Mouse (Mus musculus): ENCODE data around the gene Sgms2. TPM values are rescaled to one million over a fixed set of nuclear protein-coding genes. Genes with fewer than 3 reads are reported as not detected.

The Sgms2 gene
- 0.09 to 0.27 TPM in 2 of 4 replicates, not detected in the others for total RNA-seq (2023)

GRCm38 (mm10) chr3:131491361-131491925, at the start of gene Sgms2:
Gene Sgms2, minus strand, starts transcription at chr3:131491411.

GRCm38 (mm10) chr3:131302452-131303319, 188.5 kb downstream of the Sgms2 start, which contains the start of gene Cyp2u1:
Gene Cyp2u1, minus strand, starts transcription at chr3:131303227.

GRCm38 (mm10) chr3:131271559-131272373, 219.4 kb downstream of the Sgms2 start, which contains the start of gene Hadh:
Gene Hadh, minus strand, starts transcription at chr3:131272101.

Other genes starting within 250 kb of the Sgms2 start
- 19.1 to 23.6 TPM (median 22.0 TPM) in 4 replicates for gene Hadh, start 219.3 kb downstream of the Sgms2 start, total RNA-seq (2023)
- gene Cyp2u1, start 188.2 kb downstream of the Sgms2 start, total RNA-seq (2023): 1.1 to 2.2 TPM (median 1.9 TPM) in 4 replicates
- gene Papss1, start 73.4 kb upstream of the Sgms2 start, total RNA-seq (2023): 15.8 to 18.2 TPM (median 16.4 TPM) in 4 replicates

Data from B cell, adult 62 days (primary cell).